Mouse (Mus musculus) heart, postnatal 14 days (tissue): ENCODE results near the gene Anp32e. TPM values are rescaled to one million over a fixed set of nuclear protein-coding genes. Genes with fewer than 3 reads are reported as not detected.
A peak's percentile ranks its signal among the peaks of the same experiment; 100 is the strongest.

Experiments used
- DNase-seq, 2 experiments: peaks; one replicate each; pipeline ENCODE4 v3.0.0; 2021 to 2022
- intact Hi-C: fragments of 180-260 bp; cut with DNase I; formaldehyde crosslinking; loops from one replicate; pipeline ENCODE4 v1.15.1; 2025
- total RNA-seq, 2 experiments: library from RNA; stranded (reverse); gene quantifications; 2 replicates each; pipeline ENCODE4 v1.2.3; 2021

Gene Anp32e
- total RNA-seq, 2 experiments from 2014 or later: 72.7 to 86.1 TPM

DNA sequence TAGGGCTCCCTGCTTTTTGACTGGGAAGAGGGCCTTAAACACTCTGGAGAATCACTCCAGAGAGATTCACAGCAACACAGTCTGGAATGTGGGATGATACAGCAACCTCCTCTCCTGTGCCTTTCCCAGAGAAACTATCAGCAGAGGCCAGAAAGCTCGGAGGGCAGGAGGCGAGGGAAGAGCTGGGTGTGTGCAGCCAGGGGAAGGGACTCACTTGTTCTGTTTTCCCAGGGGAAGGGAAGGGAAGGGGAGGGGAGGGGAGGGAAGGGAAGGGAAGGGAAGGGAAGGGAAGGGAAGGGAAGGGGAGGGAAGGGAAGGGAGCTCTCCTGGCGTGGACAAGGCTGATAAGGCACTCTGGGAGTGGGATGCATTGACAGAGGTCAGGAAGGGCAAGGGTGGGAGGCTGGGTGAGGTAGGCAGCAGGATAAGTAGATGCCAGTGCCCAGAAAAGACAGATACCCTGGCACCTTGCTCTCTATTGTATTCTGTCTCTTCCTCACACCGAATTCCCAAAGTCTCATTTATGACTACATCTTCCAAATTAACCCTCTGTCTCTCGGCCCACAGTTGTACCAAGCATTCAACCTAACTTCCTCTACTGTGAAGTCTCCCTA is 64.1 kb downstream of the Anp32e start:
- intact Hi-C loops: no loop called here
- DNase-seq: peak; percentile 38 to 43

DNA sequence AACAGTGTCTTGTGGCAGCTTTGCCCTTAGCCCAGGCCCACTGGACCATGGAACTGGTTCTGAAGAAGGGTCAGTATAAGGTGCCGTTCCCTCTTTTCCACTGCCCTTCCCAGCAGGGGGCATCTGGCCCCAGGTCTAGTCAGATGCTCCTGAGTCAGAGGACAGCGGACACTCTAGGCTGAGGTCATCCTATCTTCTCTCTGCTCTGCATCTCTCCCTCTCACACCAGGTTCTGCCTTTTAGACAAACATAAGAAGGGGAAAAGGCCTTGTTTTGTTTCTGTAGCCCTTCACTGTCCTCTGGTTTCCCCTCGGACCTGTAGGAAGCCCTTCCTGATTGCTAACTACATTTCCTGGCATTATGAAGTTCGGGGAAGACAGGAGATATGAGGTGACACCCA is 64.8 kb downstream of the Anp32e start:
- peak; percentile 49 to 54 for DNase-seq
- intact Hi-C loops: no loop called here

DNA sequence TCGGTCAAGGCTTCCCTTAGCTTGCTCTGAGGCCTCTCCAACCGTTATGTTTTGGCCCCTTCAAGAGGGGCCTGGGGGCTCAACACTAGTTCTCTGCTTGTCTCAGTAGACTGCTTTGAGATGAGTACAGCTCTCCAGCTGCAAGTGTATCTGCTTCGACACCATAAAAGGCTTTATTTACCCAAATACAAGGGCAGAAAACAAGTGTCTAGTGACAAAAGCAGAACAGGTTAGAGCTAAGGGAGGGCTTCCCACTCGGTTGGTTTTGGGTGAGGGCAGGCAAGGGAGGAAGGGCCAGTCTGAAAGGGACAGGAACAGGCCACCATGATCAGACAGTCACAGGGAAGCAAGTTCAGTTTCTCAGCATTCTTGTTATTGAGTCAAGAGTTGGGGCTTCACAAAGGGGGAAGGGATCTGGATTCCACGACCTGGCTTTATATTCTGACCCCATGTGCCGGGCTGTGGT is 65.4 kb downstream of the Anp32e start:
- intact Hi-C loops: no loop called here
- peak in 1 of 2 experiments; percentile 40 for DNase-seq

DNA sequence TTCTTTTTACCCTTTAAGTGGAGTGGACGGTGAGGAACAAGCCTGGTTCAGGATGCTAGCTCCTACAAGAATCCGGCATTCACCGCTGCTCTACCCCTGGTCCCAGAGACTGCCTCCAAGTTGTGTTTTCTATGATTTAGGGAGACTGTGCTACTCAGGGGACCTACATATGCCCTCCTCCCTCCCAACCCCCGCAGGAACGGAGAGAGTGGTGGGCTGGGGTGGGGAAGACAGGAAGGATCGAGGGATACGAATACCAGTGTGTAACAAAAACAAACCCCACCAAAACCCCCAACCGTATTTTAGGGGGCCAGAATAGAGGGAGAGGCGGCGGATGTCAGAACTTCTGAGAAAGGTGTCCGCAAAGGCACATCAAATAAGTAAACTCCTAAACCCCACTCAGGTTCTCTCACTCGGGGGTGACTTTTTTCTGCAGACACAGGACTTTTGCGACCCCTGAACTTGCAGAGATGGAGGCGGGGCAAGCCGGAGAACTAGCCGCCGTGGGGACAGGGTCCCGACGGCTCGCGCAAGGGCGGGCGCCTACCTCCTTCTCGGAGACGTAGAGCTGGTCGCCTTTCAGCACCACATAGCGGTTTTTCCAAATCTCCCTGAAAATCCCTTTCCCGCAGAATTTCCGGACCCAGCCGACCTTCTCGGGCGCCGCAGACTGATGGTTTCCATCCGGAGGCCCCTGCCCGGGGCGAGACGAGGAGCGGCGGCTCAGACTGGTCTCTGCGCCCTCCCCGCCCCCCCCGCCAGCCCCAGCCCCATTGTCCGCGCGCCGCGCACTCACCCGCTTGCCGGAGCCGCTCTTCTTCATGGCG is 66.1 kb downstream of the Anp32e start:
- intact Hi-C loops: no loop called here

DNA sequence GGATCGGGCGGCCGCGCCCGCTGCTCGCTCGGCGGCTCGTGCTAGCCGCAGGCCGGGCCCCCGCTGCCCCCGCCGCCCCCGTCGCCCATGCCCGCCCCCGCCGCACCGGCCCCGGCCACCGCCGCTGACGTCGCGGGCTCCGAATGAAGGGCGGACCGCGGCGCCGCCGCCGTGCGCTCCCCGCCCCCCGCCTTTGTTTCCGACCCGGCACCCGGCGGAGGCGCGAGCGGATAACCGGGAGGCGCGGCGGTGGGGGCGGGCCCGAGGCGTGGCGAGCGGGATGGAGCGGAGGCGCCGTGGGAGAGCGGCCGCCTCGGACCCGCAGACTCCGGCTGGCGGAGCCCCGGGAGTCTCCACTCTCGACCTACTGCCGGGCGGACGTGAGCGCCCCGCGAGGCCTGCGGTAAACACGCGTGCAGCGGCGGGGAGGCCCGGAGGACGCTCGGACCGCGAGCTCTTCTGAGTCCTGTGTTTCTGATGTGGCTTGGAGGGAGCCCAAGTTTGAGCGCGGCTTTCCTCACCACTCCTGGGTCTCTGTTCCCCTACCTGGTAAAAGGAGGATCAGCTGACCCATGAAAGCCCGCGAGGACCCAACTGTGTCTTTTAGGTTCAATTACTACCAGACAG is 66.9 kb downstream of the Anp32e start, which contains the start of gene Plekho1:
Gene Plekho1, minus strand, starts transcription at position 200 of the 627 bp plus-strand sequence.
- intact Hi-C loops: loop anchor here (2.0 kb wide), 1 partner anchor 29 kb away; no protein-coding TSS in a partner anchor
- DNase-seq: peak; percentile 77 to 88

More for the DNA sequence above, 66.1 kb downstream of the Anp32e start:
- peak in 1 of 2 experiments; percentile 61 for DNase-seq

DNA sequence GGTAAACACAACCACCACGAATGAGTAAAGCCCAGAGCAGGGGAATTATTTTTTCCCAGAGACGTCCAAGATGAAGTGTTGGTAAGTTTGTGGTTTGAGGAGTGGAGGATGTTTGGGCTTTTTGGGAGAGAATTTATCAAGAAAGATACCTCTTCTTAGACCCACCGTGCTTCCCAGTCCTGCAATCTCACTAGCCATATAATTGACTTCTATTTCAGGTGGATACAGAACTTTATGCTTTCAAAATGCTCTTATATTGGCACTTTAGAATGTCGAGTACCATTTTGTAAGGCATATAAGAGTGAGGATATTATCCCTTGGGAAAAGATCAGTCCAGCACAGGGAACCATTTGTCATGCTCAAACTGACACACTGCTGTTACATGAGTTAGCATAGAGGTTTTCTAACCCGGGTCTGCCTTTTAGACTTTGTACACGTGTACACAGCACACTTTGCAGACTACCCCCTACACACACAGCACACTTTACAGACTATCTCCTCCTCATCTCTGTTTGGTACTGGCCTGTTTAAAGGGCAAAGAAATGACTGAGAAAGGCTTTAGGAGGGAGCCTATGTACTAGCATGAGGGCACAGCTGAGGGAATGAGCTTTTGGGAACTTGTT is 67.5 kb downstream of the Anp32e start:
- DNase-seq: no peak
- intact Hi-C loops: loop anchor here (2.0 kb wide), 1 partner anchor 30 kb away; no protein-coding TSS in a partner anchor

Other genes with a start within 250 kb of the Anp32e start
- gene Adamtsl4, start 241.3 kb upstream of the Anp32e start, total RNA-seq: 10 to 100 TPM; 48.3 to 57.2 TPM
- 10 to 100 TPM; 46.0 to 59.8 TPM for gene Ecm1, start 189.7 kb upstream of the Anp32e start, total RNA-seq
- 10 to 100 TPM; 41.6 to 44.4 TPM for gene Tars2, start 169.0 kb upstream of the Anp32e start, total RNA-seq
- 10 to 100 TPM; 41.3 to 42.1 TPM for gene Rprd2, start 110.4 kb upstream of the Anp32e start, total RNA-seq
- 10 to 100 TPM; 19.2 to 27.2 TPM for gene Prpf3, start 73.4 kb upstream of the Anp32e start, total RNA-seq
- 100 to 1,000 TPM; 275 to 290 TPM for gene Mrps21, start 57.7 kb upstream of the Anp32e start, total RNA-seq
- gene Ciart, start 47.0 kb upstream of the Anp32e start, total RNA-seq: 1 to 10 TPM; 2.8 to 3.0 TPM
- 10 to 100 TPM; 24.0 to 24.6 TPM for gene BC028528, start 37.2 kb upstream of the Anp32e start, total RNA-seq
- gene Aph1a, start 35.3 kb upstream of the Anp32e start, total RNA-seq: 100 to 1,000 TPM; 113 to 114 TPM
- gene Car14, start 24.6 kb upstream of the Anp32e start, total RNA-seq: 100 to 1,000 TPM; 153 to 157 TPM
- 10 to 100 TPM; 92.3 to 93.0 TPM for gene Plekho1, start 66.8 kb downstream of the Anp32e start, total RNA-seq
- 10 to 100 TPM; 27.7 to 29.7 TPM for gene Vps45, start 129.2 kb downstream of the Anp32e start, total RNA-seq
- gene Otud7b, start 175.3 kb downstream of the Anp32e start, total RNA-seq: 10 to 100 TPM; 49.4 to 54.4 TPM
- gene Mtmr11, start 232.8 kb downstream of the Anp32e start, total RNA-seq: 1 to 10 TPM; 3.1 to 4.0 TPM
- 10 to 100 TPM; 18.3 to 22.3 TPM for gene Sf3b4, start 243.1 kb downstream of the Anp32e start, total RNA-seq